ENCODE assay signal across 9 mouse cellular contexts in genomic region chr16:92827663-92828307, GRCm38 (mm10). TPM values are rescaled to one million over a fixed set of nuclear protein-coding genes. Genes with fewer than 3 reads are reported as not detected.
DNase-seq lines count a peak whose midpoint lies in the region; ATAC-seq and TF ChIP-seq lines count a peak whose summit lies in the region.
"Had no signal": no experiment of that assay in that cellular context is flagged by ENCODE, and none has a peak within 500 bp of the region (broad histone marks: within the 10 kb centered on the region; RNA-seq: fewer than 3 reads in every experiment).

No protein-coding gene starts in this region.

- peak; percentile 35; the same call in 1 of the 2 replicates for TF ChIP-seq CTCF in hindbrain, postnatal 0 days (IDR thresholded peaks at IDR 0.05; ENCODE audit: low read depth)
- TF ChIP-seq CTCF in lung, postnatal 0 days (IDR thresholded peaks at IDR 0.05): peak; percentile 68

- no peaks in the 10 kb centered on the region for H3K36me3 ChIP-seq in hindbrain, postnatal 0 days (ENCODE audit: insufficient read depth, low read length)
- H3K36me3 ChIP-seq in hindbrain, embryonic 16.5 days (ENCODE audit: control insufficient read depth, insufficient read depth, low read length): no peaks in the 10 kb centered on the region
- H3K36me3 ChIP-seq in lung, postnatal 0 days (ENCODE audit: insufficient read depth, low read length): no peaks in the 10 kb centered on the region

- no peak for ATAC-seq in hindbrain, postnatal 0 days
- ATAC-seq in hindbrain, embryonic 16.5 days: no peak
- ATAC-seq in lung, postnatal 0 days: no peak

- H3K27me3 ChIP-seq in hindbrain, postnatal 0 days (ENCODE audit: insufficient read depth, low read length): no peaks in the 10 kb centered on the region
- H3K27me3 ChIP-seq in hindbrain, embryonic 16.5 days (replicated peaks; ENCODE audit: control insufficient read depth, insufficient read depth, low read length): no peaks in the 10 kb centered on the region
- H3K27me3 ChIP-seq in lung, postnatal 0 days (replicated peaks; ENCODE audit: insufficient read depth, low read length): no peaks in the 10 kb centered on the region

- H3K9ac ChIP-seq in hindbrain, postnatal 0 days (replicated peaks; ENCODE audit: low read length): no peak overlapping the region
- no peak overlapping the region for H3K9ac ChIP-seq in hindbrain, embryonic 16.5 days (ENCODE audit: low read depth, low read length)
- no peak overlapping the region for H3K9ac ChIP-seq in lung, postnatal 0 days (replicated peaks; ENCODE audit: low read depth)

- no peaks in the 10 kb centered on the region for H3K9me3 ChIP-seq in hindbrain, postnatal 0 days (ENCODE audit: low read length)
- no peaks in the 10 kb centered on the region for H3K9me3 ChIP-seq in hindbrain, embryonic 16.5 days (ENCODE audit: control insufficient read depth, low read length)
- no peaks in the 10 kb centered on the region for H3K9me3 ChIP-seq in lung, postnatal 0 days (ENCODE audit: low read length)

- no peak for DNase-seq in hindbrain, postnatal 0 days (ENCODE audit: low spot score)
- DNase-seq in 416B (ENCODE audit: low read depth): peak; percentile 67
- DNase-seq in adrenal gland, adult (ENCODE audit: inconsistent age in 2 of 2, low spot score in 1 of 2): peak; percentile 57 to 72
- peak; percentile 35 for DNase-seq in lung, postnatal 0 days (ENCODE audit: low spot score)
- no peak for DNase-seq in T-cell, adult 2 months (ENCODE audit: low spot score)
- no peak for DNase-seq in layer of hippocampus, postnatal 36 days
- no peak for DNase-seq in left cerebral cortex, adult 9 months (ENCODE audit: low spot score in 2 of 2)
- DNase-seq: spleen, adult 18-20 months had no signal

- WGBS in hindbrain, postnatal 0 days: 63% methylated on average over 7 of the region's 7 CpGs
- 68% methylated on average over 7 of the region's 7 CpGs for WGBS in hindbrain, embryonic 16.5 days
- WGBS in lung, postnatal 0 days: 49% methylated on average over 7 of the region's 7 CpGs

- H3K4me3 ChIP-seq in hindbrain, postnatal 0 days (ENCODE audit: low read length): no peak overlapping the region
- no peak overlapping the region for H3K4me3 ChIP-seq in hindbrain, embryonic 16.5 days (ENCODE audit: low read length)
- H3K4me3 ChIP-seq in lung, postnatal 0 days (ENCODE audit: low read depth, low read length): no peak overlapping the region

- peaks cover 9% of the 10 kb centered on the region; the same call in 1 of the 2 replicates for H3K4me1 ChIP-seq in hindbrain, postnatal 0 days (ENCODE audit: insufficient read depth, low read length)
- H3K4me1 ChIP-seq in hindbrain, embryonic 16.5 days (ENCODE audit: control insufficient read depth, insufficient read depth, low read depth, low read length): peaks cover 3% of the 10 kb centered on the region; the same call in 1 of the 2 replicates
- H3K4me1 ChIP-seq in lung, postnatal 0 days (ENCODE audit: insufficient read depth, low read depth, low read length): no peaks in the 10 kb centered on the region

- H3K4me2 ChIP-seq in hindbrain, postnatal 0 days (ENCODE audit: low read depth, low read length): no peak overlapping the region
- H3K4me2 ChIP-seq in hindbrain, embryonic 16.5 days (ENCODE audit: low read length): no peak overlapping the region
- no peak overlapping the region for H3K4me2 ChIP-seq in lung, postnatal 0 days (replicated peaks; ENCODE audit: low read depth, low read length)

- no peak overlapping the region for H3K27ac ChIP-seq in hindbrain, postnatal 0 days
- H3K27ac ChIP-seq in hindbrain, embryonic 16.5 days (ENCODE audit: low read depth, low read length): no peak overlapping the region
- H3K27ac ChIP-seq in lung, postnatal 0 days (ENCODE audit: low read length): no peak overlapping the region

- TF ChIP-seq EP300 in lung, postnatal 0 days (IDR thresholded peaks at IDR 0.05): no peak

RNA-seq across cellular contexts. Expression of gene Runx1, which starts 1.8 kb away (rescaled TPM):
- 2.2 and 3.5 TPM in 2 replicates for total RNA-seq in hindbrain, postnatal 0 days (2014; rRNA removed)
- 1.1 and 1.3 TPM in 2 replicates for polyA plus RNA-seq in hindbrain, postnatal 0 days (2015; fragmentation: Nextera tagmentation; extraction: Ambion mirVana)
- 0.94 and 1.7 TPM in 2 replicates for polyA plus RNA-seq in hindbrain, embryonic 16.5 days (2015; fragmentation: Nextera tagmentation; extraction: Ambion mirVana)
- polyA plus RNA-seq in lung, postnatal 0 days (2015; fragmentation: Nextera tagmentation; extraction: Ambion mirVana): 9.1 and 11.3 TPM in 2 replicates
- total RNA-seq in layer of hippocampus, postnatal 36 days (2021): 1 to 10 TPM in 1 of 2 experiments, under 1 TPM in 1; 1.00 to 2.1 TPM

Comparison
In these comparisons a context has a peak if more than half of its experiments do, and no peak if none do; other contexts are left out.
1. DNase-seq: peak in 416B (single experiment), adrenal gland, adult (2 of 2) and lung, postnatal 0 days (single experiment); none in hindbrain, postnatal 0 days (single experiment), T-cell, adult 2 months (single experiment), layer of hippocampus, postnatal 36 days (0 of 2) and left cerebral cortex, adult 9 months (0 of 2).